Mouse (Mus musculus): ENCODE measurements around the gene Mkln1.

DNA sequence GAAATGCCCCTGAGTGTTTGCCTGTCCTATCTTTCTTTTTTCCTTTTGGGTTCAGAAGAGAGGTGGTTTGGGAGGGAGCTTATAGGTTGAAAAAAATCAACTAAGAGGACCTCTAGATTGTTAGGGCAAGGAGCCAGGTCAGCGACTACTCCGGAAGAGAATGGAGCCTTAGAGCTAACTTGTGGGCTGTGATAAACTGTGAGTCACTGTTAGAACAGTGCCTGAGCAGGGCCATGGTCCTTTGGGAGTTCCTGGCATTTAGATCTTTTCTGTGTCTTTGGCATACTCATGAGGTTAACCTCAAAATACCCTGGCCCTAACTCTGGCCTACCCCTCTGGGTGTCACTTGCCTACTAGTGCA, 119.8 kb downstream of the Mkln1 start:
- no peak for TF ChIP-seq CTCF (IDR thresholded peaks at IDR 0.05; ENCODE audit: control insufficient read depth, insufficient read depth, insufficient replicate concordance, low read depth, low read length)
- TF ChIP-seq POLR2A (IDR thresholded peaks at IDR 0.05; ENCODE audit: control insufficient read depth, low read depth, low read length), result no peak

Measured in testis, adult 2 months (tissue).